33 mouse cellular contexts compared by ENCODE assay signal in the genomic region with DNA sequence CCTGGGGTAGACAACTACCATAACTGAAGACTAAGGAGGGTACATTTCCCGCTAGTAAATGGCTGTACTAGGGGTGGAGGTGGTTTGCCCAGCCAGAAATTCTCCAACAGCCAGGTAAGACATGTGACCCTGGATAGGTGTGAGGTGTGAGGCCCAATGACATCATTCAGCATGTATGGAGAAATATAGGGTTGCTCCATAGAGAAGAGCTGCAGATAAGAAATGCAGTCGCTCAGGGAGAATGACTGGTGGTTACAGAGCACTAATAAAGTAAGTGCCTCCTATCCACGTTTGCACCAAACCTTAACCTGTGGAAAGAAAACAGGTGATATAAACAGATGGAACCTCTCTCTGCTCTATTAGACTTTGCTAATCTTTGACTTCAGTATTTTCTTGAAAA.
"Had no signal": no experiment of that assay in that cellular context is flagged by ENCODE, and none has a peak within 500 bp of the region (broad histone marks: within the 10 kb centered on the region; RNA-seq: fewer than 3 reads in every experiment).

No protein-coding gene starts in this region.

- DNase-seq: heart, postnatal 10 days; heart, postnatal 14 days; heart, postnatal 36 days; heart, postnatal 4 days; kidney, adult 11 months; kidney, adult 18-20 months; kidney, adult 2 months; kidney, adult 8-10 months; kidney, adult 9 months; kidney, postnatal 10 days; kidney, postnatal 14 days; kidney, postnatal 25 days; kidney, postnatal 36 days; kidney, postnatal 4 days; layer of hippocampus, adult 9-11 months; layer of hippocampus, postnatal 36 days had no signal

- H3K9me3 ChIP-seq: heart, embryonic 10.5 days; heart, embryonic 12.5 days; heart, embryonic 13.5 days; heart, embryonic 15.5 days; hindbrain, embryonic 10.5 days; hindbrain, embryonic 12.5 days; hindbrain, embryonic 13.5 days; hindbrain, embryonic 15.5 days; kidney, embryonic 15.5 days had no signal

- H3K27ac ChIP-seq: heart, embryonic 10.5 days; heart, embryonic 13.5 days; heart, embryonic 15.5 days; hindbrain, embryonic 10.5 days; hindbrain, embryonic 12.5 days; hindbrain, embryonic 13.5 days; hindbrain, embryonic 14.5 days; hindbrain, embryonic 15.5 days; hindbrain, postnatal 0 days; kidney, embryonic 15.5 days; kidney, postnatal 0 days; layer of hippocampus, adult 2 months; left cerebral cortex, adult 2 months had no signal

- H3K4me1 ChIP-seq: heart, embryonic 10.5 days; heart, embryonic 12.5 days; heart, embryonic 13.5 days; heart, embryonic 15.5 days; hindbrain, embryonic 10.5 days; hindbrain, embryonic 12.5 days; hindbrain, embryonic 13.5 days; hindbrain, embryonic 15.5 days; kidney, embryonic 15.5 days had no signal

- H3K9ac ChIP-seq: heart, embryonic 12.5 days; heart, embryonic 13.5 days; heart, embryonic 15.5 days; hindbrain, embryonic 12.5 days; hindbrain, embryonic 13.5 days; hindbrain, embryonic 14.5 days; hindbrain, embryonic 15.5 days; kidney, embryonic 15.5 days had no signal

- ATAC-seq: hindbrain, embryonic 16.5 days; hindbrain, postnatal 0 days; inflammation-experienced regulatory T-cells, adult 6 months had no signal

- H3K27me3 ChIP-seq: heart, embryonic 12.5 days; heart, embryonic 13.5 days; heart, embryonic 15.5 days; hindbrain, embryonic 12.5 days; hindbrain, embryonic 13.5 days; hindbrain, embryonic 15.5 days; kidney, embryonic 15.5 days had no signal

- H3K4me3 ChIP-seq: heart, embryonic 10.5 days; heart, embryonic 12.5 days; heart, embryonic 13.5 days; heart, embryonic 15.5 days; hindbrain, embryonic 10.5 days; hindbrain, embryonic 12.5 days; hindbrain, embryonic 13.5 days; hindbrain, embryonic 15.5 days; kidney, embryonic 15.5 days; layer of hippocampus, adult 2 months; left cerebral cortex, adult 2 months had no signal

- H3K4me2 ChIP-seq: heart, embryonic 11.5 days; heart, embryonic 12.5 days; heart, embryonic 13.5 days; heart, embryonic 15.5 days; hindbrain, embryonic 12.5 days; hindbrain, embryonic 13.5 days; hindbrain, embryonic 14.5 days; hindbrain, embryonic 15.5 days; kidney, embryonic 15.5 days had no signal

- H3K36me3 ChIP-seq: heart, embryonic 10.5 days; heart, embryonic 12.5 days; heart, embryonic 13.5 days; heart, embryonic 15.5 days; hindbrain, embryonic 10.5 days; hindbrain, embryonic 12.5 days; hindbrain, embryonic 13.5 days; hindbrain, embryonic 15.5 days; kidney, embryonic 15.5 days had no signal
